Mouse (Mus musculus) midbrain, embryonic 15.5 days (tissue): Measurements from ENCODE around the gene Sptlc2. TPM values are rescaled to one million over a fixed set of nuclear protein-coding genes. Genes with fewer than 3 reads are reported as not detected.

ENCODE experiments used
- ATAC-seq: fragments of 200-750 bp; cut with Nextera tagmentation; replicated peaks from 2 replicates; pipeline ENCODE4 v1.8.0; 2017; ENCODE audit warnings: moderate TSS enrichment
- H3K27ac ChIP-seq: fragments of 300-500 bp; sonication (generic); 2 replicates; pipeline ENCODE4 v1.5.1; 2015; ENCODE audit warnings: mild to moderate bottlenecking, inconsistent platforms
- H3K27me3 ChIP-seq: fragments of 300-500 bp; sonication (generic); replicated peaks from 2 replicates; pipeline ENCODE4 v1.6.1; 2015; ENCODE audit warnings: inconsistent platforms
- H3K36me3 ChIP-seq: fragments of 300-500 bp; sonication (generic); replicated peaks from 2 replicates; pipeline ENCODE4 v1.6.1; 2015; ENCODE audit warnings: inconsistent platforms
- H3K4me1 ChIP-seq: fragments of 300-500 bp; sonication (generic); 2 replicates; pipeline ENCODE4 v1.6.1; 2015; ENCODE audit warnings: inconsistent platforms
- H3K4me2 ChIP-seq: fragments of 300-500 bp; sonication (generic); 2 replicates; pipeline ENCODE4 v1.6.1; 2015; ENCODE audit warnings: inconsistent platforms, mild to moderate bottlenecking, moderate library complexity
- H3K4me3 ChIP-seq: fragments of 300-500 bp; sonication (generic); 2 replicates; pipeline ENCODE4 v1.5.1; 2015; ENCODE audit warnings: mild to moderate bottlenecking, inconsistent platforms
- H3K9ac ChIP-seq: fragments of 300-500 bp; sonication (generic); 2 replicates; pipeline ENCODE4 v1.6.1; 2015; ENCODE audit warnings: mild to moderate bottlenecking, inconsistent platforms
- H3K9me3 ChIP-seq: fragments of 300-500 bp; sonication (generic); 2 replicates; pipeline ENCODE4 v1.6.1; 2016; ENCODE audit warnings: inconsistent platforms
- WGBS: fragments of 180-500 bp; shearing (Covaris S2); methylation state at CpG from one replicate; pipeline ENCODE4 v1.1.7; 2015; ENCODE audit warnings: mixed read lengths; 5-methylcytosine and 5-hydroxymethylcytosine counted together
- polyA plus RNA-seq: library from polyadenylated mRNA; unstranded; fragments of >200 nt; fragmentation: Nextera tagmentation; extraction: Ambion mirVana; gene quantifications from 2 replicates; pipeline ENCODE4 v1.2.1, GENCODE M21; 2015

The Sptlc2 gene
- polyA plus RNA-seq, 1 experiment from 2014 or later = 68.5 TPM

- Histone ChIP-seq H3K4me2 (peak overlapping the region; percentile 56; the same call in 1 of the 2 replicates), H3K27me3 (no peaks in the 10 kb centered on the region), H3K9ac (0 out of 2 replicates have a peak overlapping the region, but pooled peaks have one; percentile 58), H3K27ac (no peak overlapping the region), H3K9me3 (no peaks in the 10 kb centered on the region), H3K4me3 (peak overlapping the region; percentile 96; the same call in 1 of the 2 replicates), H3K4me1 (peaks cover 23% of the 10 kb centered on the region), H3K36me3 (no peaks in the 10 kb centered on the region)
- ATAC-seq = no peak
- WGBS = 66% methylated on average over 3 of the region's 3 CpGs
These were observed 1.1 kb upstream of the Sptlc2 start for GRCm38 (mm10) chr12:87389231-87389630.

- peak overlapping the region; percentile 98 for H3K4me2 ChIP-seq
- H3K9me3 ChIP-seq = no peaks in the 10 kb centered on the region
- peak overlapping the region; percentile 86 for H3K27ac ChIP-seq
- no peaks in the 10 kb centered on the region for H3K36me3 ChIP-seq
- H3K4me1 ChIP-seq = peaks cover 23% of the 10 kb centered on the region
- WGBS = 2% methylated on average over 32 of the region's 65 CpGs
- peak overlapping the region; percentile 96 for H3K4me3 ChIP-seq
- peak overlapping the region; percentile 98 for H3K9ac ChIP-seq
- ATAC-seq = peak; percentile 7; the same call in 1 of the 2 replicates
- no peaks in the 10 kb centered on the region for H3K27me3 ChIP-seq
These were observed 709 bp downstream of the Sptlc2 start for GRCm38 (mm10) chr12:87387171-87388121.

- Histone ChIP-seq H3K4me1 (peaks cover 23% of the 10 kb centered on the region), H3K4me2 (no peak overlapping the region), H3K36me3 (no peaks in the 10 kb centered on the region), H3K27me3 (no peaks in the 10 kb centered on the region), H3K4me3 (no peak overlapping the region), H3K9me3 (no peaks in the 10 kb centered on the region), H3K9ac (no peak overlapping the region), H3K27ac (no peak overlapping the region)
- no peak for ATAC-seq
- WGBS = 95% methylated on average over 3 of the region's 3 CpGs
These were observed 3.1 kb downstream of the Sptlc2 start for GRCm38 (mm10) chr12:87385051-87385450.

GRCm38 (mm10) chr12:87381380-87381682, 6.8 kb downstream of the Sptlc2 start:
- no peak for ATAC-seq
- Histone ChIP-seq H3K9me3 (no peaks in the 10 kb centered on the region), H3K4me3 (no peak overlapping the region), H3K27ac (no peak overlapping the region), H3K27me3 (no peaks in the 10 kb centered on the region), H3K36me3 (no peaks in the 10 kb centered on the region), H3K9ac (no peak overlapping the region), H3K4me2 (no peak overlapping the region), H3K4me1 (peaks cover 5% of the 10 kb centered on the region)
- WGBS = 84% methylated on average over 2 of the region's 2 CpGs

GRCm38 (mm10) chr12:87380586-87381379, 7.4 kb downstream of the Sptlc2 start:
- 90% methylated on average over 10 of the region's 10 CpGs for WGBS
- no peak for ATAC-seq
- H3K27me3 ChIP-seq = no peaks in the 10 kb centered on the region

GRCm38 (mm10) chr12:87379496-87379895, 8.7 kb downstream of the Sptlc2 start:
- H3K4me1 ChIP-seq = no peaks in the 10 kb centered on the region
- H3K9me3 ChIP-seq = no peaks in the 10 kb centered on the region
- H3K4me3 ChIP-seq = no peak overlapping the region
- ATAC-seq = no peak
- H3K27ac ChIP-seq = no peak overlapping the region
- 92% methylated on average over 2 of the region's 2 CpGs for WGBS
- H3K9ac ChIP-seq = no peak overlapping the region
- H3K27me3 ChIP-seq = no peaks in the 10 kb centered on the region
- no peaks in the 10 kb centered on the region for H3K36me3 ChIP-seq
- no peak overlapping the region for H3K4me2 ChIP-seq

More at GRCm38 (mm10) chr12:87380586-87381379, 7.4 kb downstream of the Sptlc2 start:
- Histone ChIP-seq H3K4me3 (no peak overlapping the region), H3K4me1 (no peaks in the 10 kb centered on the region), H3K4me2 (no peak overlapping the region), H3K36me3 (no peaks in the 10 kb centered on the region), H3K9me3 (no peaks in the 10 kb centered on the region), H3K27ac (no peak overlapping the region), H3K9ac (no peak overlapping the region)

GRCm38 (mm10) chr12:87374159-87374558, 14.0 kb downstream of the Sptlc2 start:
- Histone ChIP-seq H3K4me1 (no peaks in the 10 kb centered on the region), H3K27me3 (no peaks in the 10 kb centered on the region), H3K9me3 (no peaks in the 10 kb centered on the region), H3K36me3 (no peaks in the 10 kb centered on the region), H3K27ac (no peak overlapping the region), H3K4me3 (no peak overlapping the region), H3K9ac (no peak overlapping the region), H3K4me2 (no peak overlapping the region)
- ATAC-seq = no peak
- WGBS = 86% methylated on average over 6 of the region's 6 CpGs

- H3K4me2 ChIP-seq = no peak overlapping the region
- no peak for ATAC-seq
- H3K36me3 ChIP-seq = 0 out of 2 replicates have a peak, but pooled peaks cover 5% of the 10 kb centered on the region
- H3K9ac ChIP-seq = no peak overlapping the region
- H3K9me3 ChIP-seq = no peaks in the 10 kb centered on the region
- H3K27ac ChIP-seq = no peak overlapping the region
- H3K27me3 ChIP-seq = no peaks in the 10 kb centered on the region
- H3K4me1 ChIP-seq = no peaks in the 10 kb centered on the region
- 88% methylated on average over 2 of the region's 2 CpGs for whole genome bisulfite sequencing
- H3K4me3 ChIP-seq = no peak overlapping the region
These were observed 18.8 kb downstream of the Sptlc2 start for GRCm38 (mm10) chr12:87369319-87369718.

GRCm38 (mm10) chr12:87368092-87368491, 20.1 kb downstream of the Sptlc2 start:
- Histone ChIP-seq H3K9ac (no peak overlapping the region), H3K27ac (no peak overlapping the region), H3K4me3 (no peak overlapping the region), H3K4me1 (no peaks in the 10 kb centered on the region), H3K27me3 (no peaks in the 10 kb centered on the region), H3K9me3 (no peaks in the 10 kb centered on the region), H3K4me2 (no peak overlapping the region), H3K36me3 (0 out of 2 replicates have a peak, but pooled peaks cover 5% of the 10 kb centered on the region)
- no peak for ATAC-seq

GRCm38 (mm10) chr12:87365676-87366075, 22.5 kb downstream of the Sptlc2 start:
- Histone ChIP-seq H3K27me3 (no peaks in the 10 kb centered on the region), H3K4me3 (no peak overlapping the region), H3K4me1 (peaks cover 1% of the 10 kb centered on the region; the same call in 1 of the 2 replicates), H3K9me3 (no peaks in the 10 kb centered on the region), H3K9ac (no peak overlapping the region), H3K27ac (no peak overlapping the region), H3K4me2 (no peak overlapping the region), H3K36me3 (0 out of 2 replicates have a peak, but pooled peaks cover 5% of the 10 kb centered on the region)
- no peak for ATAC-seq
- WGBS = 80% methylated on average over 9 of the region's 9 CpGs

- Histone ChIP-seq H3K9me3 (no peaks in the 10 kb centered on the region), H3K27me3 (no peaks in the 10 kb centered on the region), H3K36me3 (0 out of 2 replicates have a peak, but pooled peaks cover 2% of the 10 kb centered on the region), H3K9ac (no peak overlapping the region), H3K4me1 (peaks cover 3% of the 10 kb centered on the region; the same call in 1 of the 2 replicates), H3K4me2 (no peak overlapping the region), H3K27ac (no peak overlapping the region), H3K4me3 (no peak overlapping the region)
- WGBS = 83% methylated on average over 3 of the region's 3 CpGs
- ATAC-seq = no peak
These were observed 26.0 kb downstream of the Sptlc2 start for GRCm38 (mm10) chr12:87362111-87362510.

- H3K27ac ChIP-seq = no peak overlapping the region
- no peak for ATAC-seq
- H3K4me3 ChIP-seq = no peak overlapping the region
- no peaks in the 10 kb centered on the region for H3K9me3 ChIP-seq
- no peaks in the 10 kb centered on the region for H3K4me1 ChIP-seq
- H3K36me3 ChIP-seq = peaks cover 4% of the 10 kb centered on the region
- no peak overlapping the region for H3K9ac ChIP-seq
- H3K27me3 ChIP-seq = no peaks in the 10 kb centered on the region
- no peak overlapping the region for H3K4me2 ChIP-seq
- WGBS = 82% methylated on average over 2 of the region's 2 CpGs
These were observed 40.1 kb downstream of the Sptlc2 start for GRCm38 (mm10) chr12:87348029-87348428.
